Mouse (Mus musculus): ENCODE measurements at regions not wholly inside any gene's neighbourhood (a gene's known extent, or its start where the extent isn't known, plus 50 kb on each side); places are given as distances from the start of the nearest gene placed in this dataset.

DNA sequence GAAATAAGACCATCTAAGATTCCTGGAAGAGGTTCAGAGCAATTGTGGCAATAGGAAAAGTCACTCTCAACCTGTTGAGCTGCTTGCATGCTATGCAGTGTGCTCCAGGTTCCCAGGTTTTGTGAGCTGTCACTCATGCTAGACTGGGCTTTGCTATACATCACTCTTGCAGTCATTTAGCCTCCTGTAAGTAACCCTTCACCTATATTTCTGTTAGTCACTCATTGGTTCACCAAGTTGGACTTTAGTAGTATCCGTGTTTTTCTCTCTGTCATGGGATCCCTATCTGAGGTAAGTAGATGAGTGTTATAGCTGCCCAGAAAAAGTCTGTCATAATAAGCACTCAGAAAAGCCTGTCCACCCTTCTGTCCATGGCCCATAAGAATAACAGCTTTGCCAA is 332.3 kb upstream of the Tbl1xr1 start:
- ATAC-seq (ENCODE audit: insufficient read depth), result no peak
- no peaks in the 10 kb centered on the region for H3K36me3 ChIP-seq (ENCODE audit: insufficient read depth)
- H3K27me3 ChIP-seq (ENCODE audit: insufficient read depth, low read length), result no peaks in the 10 kb centered on the region
- 82% methylated on average over 1 of the region's 1 CpGs for WGBS
- no peak overlapping the region for H3K27ac ChIP-seq (ENCODE audit: low read depth)
- H3K4me2 ChIP-seq, result no peak overlapping the region
- no peaks in the 10 kb centered on the region for H3K9me3 ChIP-seq (ENCODE audit: low read depth, low read length)
- no peak overlapping the region for H3K9ac ChIP-seq
- H3K4me3 ChIP-seq (ENCODE audit: low read depth, low read length), result no peak overlapping the region
- H3K4me1 ChIP-seq (ENCODE audit: insufficient read depth), result no peaks in the 10 kb centered on the region
- no peak for DNase-seq
- TF ChIP-seq CTCF (IDR thresholded peaks at IDR 0.05; ENCODE audit: low read depth), result no peak

DNA sequence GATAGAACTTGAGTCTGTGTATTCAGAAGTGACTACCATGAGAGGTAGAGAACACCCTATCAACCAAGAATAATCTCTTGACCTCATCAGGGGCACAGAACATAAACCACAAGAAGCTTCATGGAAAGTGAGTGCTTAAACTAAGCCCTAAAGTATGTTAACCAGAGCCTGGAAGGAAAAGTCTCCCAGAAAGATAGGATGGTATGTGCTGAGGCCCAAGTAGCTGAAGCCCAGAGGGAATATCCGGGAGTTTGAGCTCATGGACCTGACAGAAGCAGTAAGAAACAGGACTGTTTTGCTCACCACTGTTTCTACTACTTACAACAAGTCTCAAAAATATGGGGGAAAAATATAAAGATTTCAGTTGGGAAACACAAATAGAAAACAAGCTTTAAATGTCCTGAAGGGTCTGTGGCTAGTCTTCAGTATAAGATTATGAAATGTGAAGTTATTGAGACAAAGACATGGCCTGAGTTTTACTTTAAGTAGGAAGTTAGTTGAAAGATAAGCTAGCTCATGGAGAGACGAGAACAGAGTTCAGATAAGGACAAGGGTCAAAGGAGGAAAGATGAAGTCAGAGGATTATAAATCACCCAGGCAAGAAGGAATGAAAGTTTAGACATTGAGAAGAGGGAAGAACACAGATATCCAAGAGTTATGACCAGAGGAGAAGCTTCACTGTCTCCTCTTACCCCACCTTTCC is 315.8 kb upstream of the Tbl1xr1 start:
- no peak overlapping the region for H3K4me2 ChIP-seq
- no peaks in the 10 kb centered on the region for H3K4me1 ChIP-seq (ENCODE audit: insufficient read depth)
- H3K27ac ChIP-seq (ENCODE audit: low read depth), result no peak overlapping the region
- no peaks in the 10 kb centered on the region for H3K36me3 ChIP-seq (ENCODE audit: insufficient read depth)
- DNase-seq (no peak), ATAC-seq (ENCODE audit: insufficient read depth) (no peak)
- H3K9me3 ChIP-seq (ENCODE audit: low read depth, low read length), result no peaks in the 10 kb centered on the region
- WGBS, result 51% methylated on average over 2 of the region's 2 CpGs
- H3K9ac ChIP-seq, result no peak overlapping the region
- no peak overlapping the region for H3K4me3 ChIP-seq (ENCODE audit: low read depth, low read length)
- TF ChIP-seq CTCF (IDR thresholded peaks at IDR 0.05; ENCODE audit: low read depth), result no peak
- H3K27me3 ChIP-seq (ENCODE audit: insufficient read depth, low read length), result no peaks in the 10 kb centered on the region

DNA sequence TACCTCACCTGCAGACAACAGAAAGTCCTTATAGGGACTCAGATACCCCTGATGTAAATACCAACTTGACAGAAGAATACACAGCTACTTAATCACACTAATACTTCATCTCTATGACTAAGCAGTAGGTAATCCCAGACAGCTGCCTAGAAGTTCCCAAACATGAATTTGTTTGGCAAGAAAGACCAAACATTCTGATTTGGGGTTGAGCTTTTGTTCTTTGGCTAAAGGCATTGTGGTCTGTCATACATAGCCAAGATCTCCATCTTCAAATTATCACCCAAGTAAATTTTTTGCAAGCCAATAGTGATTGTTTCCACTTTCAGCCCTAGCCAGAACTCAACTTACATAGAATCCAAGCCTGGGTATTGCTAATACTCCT is 315.2 kb upstream of the Tbl1xr1 start:
- H3K4me3 ChIP-seq (ENCODE audit: low read depth, low read length), result no peak overlapping the region
- H3K9me3 ChIP-seq (ENCODE audit: low read depth, low read length), result no peaks in the 10 kb centered on the region
- DNase-seq (no peak), ATAC-seq (ENCODE audit: insufficient read depth) (no peak)
- H3K4me1 ChIP-seq (ENCODE audit: insufficient read depth), result no peaks in the 10 kb centered on the region
- H3K36me3 ChIP-seq (ENCODE audit: insufficient read depth), result no peaks in the 10 kb centered on the region
- no peak for TF ChIP-seq CTCF (IDR thresholded peaks at IDR 0.05; ENCODE audit: low read depth)
- no peak overlapping the region for H3K27ac ChIP-seq (ENCODE audit: low read depth)
- H3K27me3 ChIP-seq (ENCODE audit: insufficient read depth, low read length), result no peaks in the 10 kb centered on the region
- no peak overlapping the region for H3K4me2 ChIP-seq
- H3K9ac ChIP-seq, result no peak overlapping the region

DNA sequence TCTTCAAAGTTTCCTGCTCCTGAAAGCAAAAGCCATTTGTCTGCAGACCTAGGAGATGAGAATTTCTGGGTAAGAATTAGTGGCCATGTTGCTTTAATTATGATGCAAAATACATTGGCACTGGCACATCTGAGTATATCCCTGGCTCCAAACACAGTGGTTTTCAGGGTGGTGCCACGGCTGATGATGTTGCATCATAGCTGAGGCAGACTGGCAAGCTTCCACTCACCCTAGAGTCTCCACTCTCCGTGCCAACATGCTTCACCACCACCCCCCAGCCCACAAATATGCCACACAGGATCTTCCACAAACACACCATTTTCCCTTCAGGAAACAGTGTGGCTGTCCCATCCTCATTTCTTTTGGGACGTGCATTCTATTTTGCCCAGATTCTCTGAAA is 314.5 kb upstream of the Tbl1xr1 start:
- H3K4me2 ChIP-seq, result no peak overlapping the region
- WGBS, result 80% methylated on average over 3 of the region's 3 CpGs

DNA sequence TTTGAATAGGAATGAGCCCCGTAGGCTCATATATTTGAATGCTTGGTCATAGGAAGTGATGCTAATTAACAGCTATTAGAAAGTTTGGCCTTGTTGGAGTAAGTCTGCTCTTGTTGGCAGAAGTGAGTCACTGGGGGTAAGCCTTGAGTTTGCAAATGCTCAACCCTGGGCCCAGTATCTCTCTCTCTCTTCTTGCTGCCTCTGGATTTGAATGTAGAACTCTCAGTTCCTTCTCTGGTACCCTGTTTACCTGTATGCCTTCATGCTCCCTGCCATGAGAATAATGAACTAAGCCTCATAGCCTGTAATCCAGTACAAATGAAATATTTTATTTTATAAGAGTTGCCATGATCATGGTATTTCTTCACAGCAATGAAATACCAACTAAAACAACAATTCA is 308.4 kb upstream of the Tbl1xr1 start:
- H3K9ac ChIP-seq, result no peak overlapping the region
- no peaks in the 10 kb centered on the region for H3K27me3 ChIP-seq (ENCODE audit: insufficient read depth, low read length)
- H3K9me3 ChIP-seq (ENCODE audit: low read depth, low read length), result no peaks in the 10 kb centered on the region
- H3K4me2 ChIP-seq, result no peak overlapping the region
- H3K27ac ChIP-seq (ENCODE audit: low read depth), result no peak overlapping the region
- no peak for ATAC-seq (ENCODE audit: insufficient read depth)
- no peak for DNase-seq
- no peaks in the 10 kb centered on the region for H3K4me1 ChIP-seq (ENCODE audit: insufficient read depth)
- TF ChIP-seq CTCF (IDR thresholded peaks at IDR 0.05; ENCODE audit: low read depth), result no peak
- H3K36me3 ChIP-seq (ENCODE audit: insufficient read depth), result no peaks in the 10 kb centered on the region
- H3K4me3 ChIP-seq (ENCODE audit: low read depth, low read length), result no peak overlapping the region
- WGBS, result 81% methylated on average over 1 of the region's 1 CpGs

More for the DNA sequence above, 314.5 kb upstream of the Tbl1xr1 start:
- Histone ChIP-seq H3K4me1 (ENCODE audit: insufficient read depth) (no peaks in the 10 kb centered on the region), H3K27ac (ENCODE audit: low read depth) (no peak overlapping the region), H3K36me3 (ENCODE audit: insufficient read depth) (no peaks in the 10 kb centered on the region), H3K27me3 (ENCODE audit: insufficient read depth, low read length) (no peaks in the 10 kb centered on the region), H3K9ac (no peak overlapping the region), H3K9me3 (ENCODE audit: low read depth, low read length) (no peaks in the 10 kb centered on the region), H3K4me3 (ENCODE audit: low read depth, low read length) (no peak overlapping the region)
- DNase-seq, result no peak
- ATAC-seq (ENCODE audit: insufficient read depth), result no peak
- no peak for TF ChIP-seq CTCF (IDR thresholded peaks at IDR 0.05; ENCODE audit: low read depth)

DNA sequence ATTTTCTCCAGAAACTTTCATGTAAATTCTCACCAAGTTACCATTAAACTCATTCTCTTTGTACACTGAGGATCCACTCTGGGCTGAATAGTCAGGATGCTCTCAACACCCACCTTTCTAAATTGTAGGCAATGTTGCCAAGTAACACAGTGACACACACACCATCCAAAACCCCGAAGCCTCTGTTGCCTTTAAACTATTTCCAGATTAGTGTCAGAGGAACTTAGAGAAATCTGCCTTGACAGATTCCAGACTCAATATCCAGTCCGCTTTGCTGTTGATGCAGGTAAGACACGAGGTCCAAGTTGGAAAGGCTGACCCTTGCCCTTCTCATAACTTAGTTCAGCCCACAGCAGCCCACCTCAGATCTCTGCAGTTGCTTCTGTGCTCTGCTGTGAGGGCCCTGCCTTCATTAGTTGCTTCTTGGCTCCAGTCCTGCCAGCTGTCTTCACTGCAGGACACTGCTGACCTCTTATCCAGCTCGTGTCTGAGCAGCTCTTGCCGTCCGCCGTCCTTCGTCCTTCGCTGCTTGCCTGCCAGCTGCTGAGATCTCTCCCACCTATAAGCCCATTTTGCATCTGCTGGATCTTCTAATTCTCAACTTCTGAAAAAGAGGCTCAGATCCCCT is 306.4 kb upstream of the Tbl1xr1 start:
- Histone ChIP-seq H3K27ac (ENCODE audit: low read depth) (no peak overlapping the region), H3K9me3 (ENCODE audit: low read depth, low read length) (no peaks in the 10 kb centered on the region), H3K4me1 (ENCODE audit: insufficient read depth) (no peaks in the 10 kb centered on the region), H3K36me3 (ENCODE audit: insufficient read depth) (no peaks in the 10 kb centered on the region), H3K4me3 (ENCODE audit: low read depth, low read length) (no peak overlapping the region), H3K4me2 (peak overlapping the region; percentile 12; the same call in 1 of the 2 replicates), H3K27me3 (ENCODE audit: insufficient read depth, low read length) (no peaks in the 10 kb centered on the region), H3K9ac (no peak overlapping the region)
- DNase-seq, result peak; percentile 46
- ATAC-seq (ENCODE audit: insufficient read depth), result peak; percentile 44; the same call in 1 of the 2 replicates
- WGBS, result 47% methylated on average over 9 of the region's 9 CpGs
- no peak for TF ChIP-seq CTCF (IDR thresholded peaks at IDR 0.05; ENCODE audit: low read depth)

DNA sequence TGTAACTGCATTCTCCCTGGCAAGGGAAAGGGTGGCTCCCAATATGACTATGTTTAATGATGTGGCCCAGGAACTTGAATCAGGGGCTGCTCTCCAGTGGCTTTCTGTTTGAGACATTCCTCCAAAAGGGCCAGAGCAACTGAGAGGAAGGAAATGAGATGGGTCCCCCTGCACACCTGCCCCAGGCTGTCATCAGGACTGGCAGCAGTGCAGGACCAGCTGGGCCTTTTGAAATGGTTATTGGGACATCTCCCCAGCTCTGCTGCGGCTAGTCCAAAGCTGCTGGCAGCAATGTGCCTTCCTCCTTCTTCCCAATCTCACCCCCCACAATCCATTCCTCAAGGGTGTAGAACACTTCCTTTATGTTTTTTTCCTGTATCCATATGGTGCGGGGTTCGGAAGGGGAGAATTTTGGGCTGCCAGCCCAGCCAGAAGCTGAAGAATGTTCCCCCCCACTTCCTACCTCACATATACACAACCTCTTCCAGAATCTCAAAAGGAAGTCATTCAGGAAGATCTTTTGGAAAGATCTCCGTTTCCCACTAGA is 304.6 kb upstream of the Tbl1xr1 start:
- Histone ChIP-seq H3K9me3 (ENCODE audit: low read depth, low read length) (no peaks in the 10 kb centered on the region), H3K4me1 (ENCODE audit: insufficient read depth) (no peaks in the 10 kb centered on the region), H3K27ac (ENCODE audit: low read depth) (no peak overlapping the region), H3K4me2 (no peak overlapping the region), H3K27me3 (ENCODE audit: insufficient read depth, low read length) (no peaks in the 10 kb centered on the region), H3K36me3 (ENCODE audit: insufficient read depth) (no peaks in the 10 kb centered on the region), H3K4me3 (ENCODE audit: low read depth, low read length) (no peak overlapping the region), H3K9ac (no peak overlapping the region)
- ATAC-seq (ENCODE audit: insufficient read depth) (no peak), DNase-seq (no peak)
- TF ChIP-seq CTCF (IDR thresholded peaks at IDR 0.05; ENCODE audit: low read depth), result no peak
- WGBS, result 71% methylated on average over 4 of the region's 4 CpGs
